25 mouse cellular contexts compared by ENCODE assay signal in the genomic region with DNA sequence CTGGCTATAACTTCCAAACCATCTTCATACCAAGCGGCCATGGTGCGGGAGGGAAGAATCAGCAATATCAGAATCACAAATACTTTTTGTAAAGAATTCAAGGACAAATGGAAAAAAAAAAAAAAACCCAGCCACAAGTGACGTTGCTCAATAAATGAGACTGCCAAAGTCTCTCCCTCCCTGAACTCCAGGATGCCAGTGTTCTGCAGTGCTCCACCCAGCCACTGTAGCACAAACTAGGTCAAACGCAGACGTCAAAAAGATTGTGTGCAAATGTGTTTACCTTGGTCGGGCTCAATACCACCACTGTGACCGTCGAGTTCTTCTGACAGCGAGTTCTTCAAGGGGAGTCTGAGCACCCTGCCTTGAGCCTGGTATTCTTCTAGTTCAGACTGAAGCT.
DNase-seq lines count a peak whose midpoint lies in the region; ATAC-seq and TF ChIP-seq lines count a peak whose summit lies in the region.
"Had no signal": no experiment of that assay in that cellular context is flagged by ENCODE, and none has a peak within 500 bp of the region (broad histone marks: within the 10 kb centered on the region; RNA-seq: fewer than 3 reads in every experiment).

No protein-coding gene starts in this region.

- no peak overlapping the region for H3K4me2 ChIP-seq in lung, postnatal 0 days (replicated peaks; ENCODE audit: low read depth, low read length)
- H3K4me2 ChIP-seq: heart, embryonic 13.5 days; hindbrain, embryonic 14.5 days had no signal

- H3K27ac ChIP-seq in gastrocnemius, adult 2 months = peak overlapping the region; percentile 75
- H3K27ac ChIP-seq in lung, postnatal 0 days (ENCODE audit: low read length) = no peak overlapping the region
- H3K27ac ChIP-seq in brown adipose tissue, adult 24 weeks (replicated peaks; ENCODE audit: low read depth, low read length) = peak overlapping the region; percentile 86
- H3K27ac ChIP-seq: heart, embryonic 10.5 days; heart, embryonic 13.5 days; hindbrain, embryonic 14.5 days; hindbrain, postnatal 0 days had no signal

- no peak overlapping the region for H3K4me3 ChIP-seq in gastrocnemius, adult 2 months
- no peak overlapping the region for H3K4me3 ChIP-seq in lung, postnatal 0 days (ENCODE audit: low read depth, low read length)
- H3K4me3 ChIP-seq in brown adipose tissue, adult 24 weeks (ENCODE audit: insufficient read depth, low read depth, low read length) = no peak overlapping the region
- H3K4me3 ChIP-seq: heart, adult 2 months; heart, embryonic 10.5 days; heart, embryonic 13.5 days had no signal

- no peaks in the 10 kb centered on the region for H3K9me3 ChIP-seq in lung, postnatal 0 days (ENCODE audit: low read length)
- H3K9me3 ChIP-seq: heart, embryonic 10.5 days; heart, embryonic 13.5 days had no signal

- no peaks in the 10 kb centered on the region for H3K4me1 ChIP-seq in lung, postnatal 0 days (ENCODE audit: insufficient read depth, low read depth, low read length)
- H3K4me1 ChIP-seq in brown adipose tissue, adult 24 weeks (ENCODE audit: control insufficient read depth, insufficient read depth, insufficient read length, low read length) = peaks cover 6% of the 10 kb centered on the region
- H3K4me1 ChIP-seq: heart, embryonic 13.5 days had no signal

- no peak overlapping the region for H3K9ac ChIP-seq in lung, postnatal 0 days (replicated peaks; ENCODE audit: low read depth)
- H3K9ac ChIP-seq: forebrain, postnatal 0 days; heart, embryonic 13.5 days; hindbrain, embryonic 14.5 days had no signal

- WGBS in lung, postnatal 0 days = 66% methylated on average over 9 of the region's 9 CpGs

- ATAC-seq in lung, postnatal 0 days = no peak
- ATAC-seq in monocyte, adult 5-6 weeks (replicated peaks; ENCODE audit: insufficient number of reproducible peaks, low FRiP score, low TSS enrichment, poor library complexity, severe bottlenecking) = no peak
- ATAC-seq: activated CD4-positive, CD25-positive, alpha-beta regulatory T cell, adult 4 months; CD4-positive, CD25-positive, alpha-beta regulatory T cell, adult 4 months; forebrain, embryonic 14.5 days; forebrain, postnatal 0 days; hindbrain, postnatal 0 days; inflammation-experienced regulatory T-cells, adult 6 months; intestine, embryonic 16.5 days had no signal

- no peak for DNase-seq in gastrocnemius, adult 2 months
- DNase-seq in gastrocnemius, postnatal 10 days = no peak
- peak; percentile 30 for DNase-seq in lung, postnatal 0 days (ENCODE audit: low spot score)
- no peak for DNase-seq in lung, postnatal 4 days
- DNase-seq in thymus, postnatal 0 days (ENCODE audit: low spot score) = no peak
- DNase-seq: adrenal gland, postnatal 14 days; cerebellum, adult 18-20 months; cerebellum, adult 9-10 months; cerebellum, postnatal 14 days; forebrain, postnatal 0 days; gastrocnemius, postnatal 36 days; heart, adult 2 months; heart, postnatal 14 days; heart, postnatal 4 days had no signal

- H3K36me3 ChIP-seq in lung, postnatal 0 days (ENCODE audit: insufficient read depth, low read length) = peaks cover 13% of the 10 kb centered on the region; the same call in 1 of the 2 replicates

- TF ChIP-seq EP300 in lung, postnatal 0 days (IDR thresholded peaks at IDR 0.05) = no peak

- no peak for TF ChIP-seq CTCF in gastrocnemius, adult 2 months (IDR thresholded peaks at IDR 0.05)
- no peak for TF ChIP-seq CTCF in lung, postnatal 0 days (IDR thresholded peaks at IDR 0.05)

- no peaks in the 10 kb centered on the region for H3K27me3 ChIP-seq in lung, postnatal 0 days (replicated peaks; ENCODE audit: insufficient read depth, low read length)
- H3K27me3 ChIP-seq: heart, embryonic 13.5 days had no signal

- intact Hi-C loops in gastrocnemius, adult 2 months (cut with DNase I) = no loop called here
